Mouse (Mus musculus) MEL (cell line): ENCODE data around the gene Cttnbp2.

ENCODE experiments used
- ETS1 ChIP-seq: IDR thresholded peaks from 2 replicates; pipeline ENCODE4 v1.6.1; 2012; ENCODE audit warnings: low read depth, mild to moderate bottlenecking, inconsistent platforms, low read length, improper control_type of control experiment, moderate library complexity
- POLR2A ChIP-seq, 2 experiments: IDR thresholded peaks; 2 replicates each; pipeline ENCODE4 v1.6.1; 2011 to 2012; ENCODE audit warnings: low read length in 2 of 2, mild to moderate bottlenecking in 2 of 2, control low read depth in 1 of 2, improper control_type of control experiment in 1 of 2, low read depth in 1 of 2, moderate library complexity in 1 of 2; ENCODE audit not compliant: control insufficient read depth in 1 of 2, insufficient read depth in 1 of 2, poor library complexity in 1 of 2
- RAD21 ChIP-seq: IDR thresholded peaks from 2 replicates; pipeline ENCODE4 v1.6.1; 2011; ENCODE audit warnings: mild to moderate bottlenecking, low read depth, low read length, improper control_type of control experiment

GRCm38 (mm10) chr6:18465626-18466025 is 49.0 kb downstream of the Cttnbp2 start:
- TF ChIP-seq POLR2A (IDR thresholded peaks at IDR 0.05; ENCODE audit: control insufficient read depth in 1 of 2, insufficient read depth in 1 of 2, low read depth in 1 of 2, low read length in 2 of 2, poor library complexity in 1 of 2) (no peak), ETS1 (no peak), RAD21 (no peak)
